ENCODE assay signal across 9 mouse cellular contexts in the genomic region with DNA sequence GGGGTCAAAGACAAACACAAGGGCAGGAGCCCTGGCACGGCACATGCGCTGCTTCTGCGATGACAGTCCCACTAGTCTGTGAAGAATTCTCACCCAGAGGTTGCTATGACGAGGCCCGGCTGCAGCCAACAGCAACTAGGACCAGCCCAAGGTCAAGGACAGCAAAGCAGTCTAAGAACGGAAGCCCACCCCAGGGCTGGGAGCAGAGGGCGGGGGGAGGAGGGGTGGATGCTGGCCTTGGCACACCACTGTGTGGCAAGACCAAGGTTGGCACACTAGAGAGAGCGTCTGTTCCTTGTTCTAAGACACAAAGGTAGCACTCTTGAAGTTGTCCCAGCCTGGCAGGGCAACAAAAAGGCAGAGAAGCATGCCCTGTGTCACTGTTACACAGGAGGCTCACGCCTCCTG. TPM values are rescaled to one million over a fixed set of nuclear protein-coding genes. Genes with fewer than 3 reads are reported as not detected.
A peak's percentile ranks its signal among the peaks of the same experiment; 100 is the strongest.
DNase-seq lines count a peak whose midpoint lies in the region; ATAC-seq lines count a peak whose summit lies in the region.
"Had no signal": no experiment of that assay in that cellular context is flagged by ENCODE, and none has a peak within 500 bp of the region (broad histone marks: within the 10 kb centered on the region; RNA-seq: fewer than 3 reads in every experiment).

No protein-coding gene starts in this region.

- H3K36me3 ChIP-seq in heart, embryonic 16.5 days (ENCODE audit: control insufficient read depth, insufficient read depth), result peaks cover 1% of the 10 kb centered on the region; the same call in 1 of the 2 replicates

- H3K27ac ChIP-seq in heart, embryonic 16.5 days (ENCODE audit: low read length), result peak overlapping the region; percentile 95

- no peaks in the 10 kb centered on the region for H3K9me3 ChIP-seq in heart, embryonic 16.5 days (replicated peaks; ENCODE audit: control insufficient read depth, low read length)

- H3K4me2 ChIP-seq in heart, embryonic 16.5 days (ENCODE audit: low read depth, low read length), result peak overlapping the region; percentile 59

- peak; percentile 68 for ATAC-seq in heart, embryonic 16.5 days (replicated peaks; ENCODE audit: extremely low read depth, insufficient read depth, low FRiP score)

- H3K4me3 ChIP-seq in heart, embryonic 16.5 days (ENCODE audit: low read length), result no peak overlapping the region

- H3K9ac ChIP-seq in heart, embryonic 16.5 days (ENCODE audit: low read length), result peak overlapping the region; percentile 76

- DNase-seq in lung, postnatal 10 days, result peak; percentile 35
- DNase-seq in lung, postnatal 14 days, result no peak
- DNase-seq in adrenal gland, postnatal 25 days, result peak; percentile 78
- peak; percentile 58 to 66 for DNase-seq in cerebellum, postnatal 10 days
- peak; percentile 5 for DNase-seq in liver
- DNase-seq in gastrocnemius, postnatal 36 days, result no peak
- no peak for DNase-seq in yolk sac, embryonic 10.5 days (ENCODE audit: low spot score)

- peaks cover 69% of the 10 kb centered on the region for H3K4me1 ChIP-seq in heart, embryonic 16.5 days (ENCODE audit: control insufficient read depth, insufficient read depth, low read length)

- intact Hi-C loops in gastrocnemius, postnatal 36 days (cut with DNase I), result no loop called here

- 37% methylated on average over 9 of the region's 9 CpGs for WGBS in heart, embryonic 16.5 days

- H3K27me3 ChIP-seq in heart, embryonic 16.5 days (ENCODE audit: control insufficient read depth, insufficient read depth, low read length), result no peaks in the 10 kb centered on the region

RNA-seq across cellular contexts. Expression of gene Ndufb7, which starts 10.9 kb away (rescaled TPM):
- total RNA-seq in adrenal gland, postnatal 25 days (2021), result 223 and 229 TPM in 2 replicates
- polyA plus RNA-seq in heart, embryonic 16.5 days (2015; fragmentation: Nextera tagmentation; extraction: Ambion mirVana), result 612 and 678 TPM in 2 replicates
- 100 to 1,000 TPM; 328 to 346 TPM for total RNA-seq in gastrocnemius, postnatal 36 days (2021)

RNA-seq across cellular contexts. Expression of gene Tecr, which starts 30.4 kb away (rescaled TPM):
- 582 and 661 TPM in 2 replicates for total RNA-seq in adrenal gland, postnatal 25 days (2021)
- 372 and 402 TPM in 2 replicates for polyA plus RNA-seq in heart, embryonic 16.5 days (2015; fragmentation: Nextera tagmentation; extraction: Ambion mirVana)
- 100 to 1,000 TPM; 431 to 564 TPM for total RNA-seq in gastrocnemius, postnatal 36 days (2021)

RNA-seq across cellular contexts. Expression of gene Dnajb1, which starts 30.6 kb away (rescaled TPM):
- 27.7 and 28.0 TPM in 2 replicates for total RNA-seq in adrenal gland, postnatal 25 days (2021)
- polyA plus RNA-seq in heart, embryonic 16.5 days (2015; fragmentation: Nextera tagmentation; extraction: Ambion mirVana), result 47.8 and 49.3 TPM in 2 replicates
- 1 to 10 TPM; 5.2 to 5.8 TPM for total RNA-seq in gastrocnemius, postnatal 36 days (2021)

RNA-seq across cellular contexts. Expression of gene Olfr370, which starts 41.8 kb away (rescaled TPM):
- total RNA-seq in adrenal gland, postnatal 25 days (2021), result not detected in 2 replicates
- not detected in 2 replicates for polyA plus RNA-seq in heart, embryonic 16.5 days (2015; fragmentation: Nextera tagmentation; extraction: Ambion mirVana)
- not detected for total RNA-seq in gastrocnemius, postnatal 36 days (2021)
- total RNA-seq: left cerebral cortex, adult 18-20 months had no signal

Comparison
In these comparisons a context has a peak if more than half of its experiments do, and no peak if none do; other contexts are left out.
1. DNase-seq: peak in lung, postnatal 10 days (single experiment), adrenal gland, postnatal 25 days (single experiment), cerebellum, postnatal 10 days (2 of 2) and liver (single experiment); none in lung, postnatal 14 days (single experiment), gastrocnemius, postnatal 36 days (0 of 2) and yolk sac, embryonic 10.5 days (single experiment).